Mouse (Mus musculus) ovary, postnatal 36 days (tissue): ENCODE data around the gene 6430548M08Rik.
A peak's percentile ranks its signal among the peaks of the same experiment; 100 is the strongest.

ENCODE experiments used
- DNase-seq: peaks from one replicate; pipeline ENCODE4 v3.0.0; 2022; ENCODE audit warnings: low spot score, mixed read lengths

The 6430548M08Rik gene

DNA sequence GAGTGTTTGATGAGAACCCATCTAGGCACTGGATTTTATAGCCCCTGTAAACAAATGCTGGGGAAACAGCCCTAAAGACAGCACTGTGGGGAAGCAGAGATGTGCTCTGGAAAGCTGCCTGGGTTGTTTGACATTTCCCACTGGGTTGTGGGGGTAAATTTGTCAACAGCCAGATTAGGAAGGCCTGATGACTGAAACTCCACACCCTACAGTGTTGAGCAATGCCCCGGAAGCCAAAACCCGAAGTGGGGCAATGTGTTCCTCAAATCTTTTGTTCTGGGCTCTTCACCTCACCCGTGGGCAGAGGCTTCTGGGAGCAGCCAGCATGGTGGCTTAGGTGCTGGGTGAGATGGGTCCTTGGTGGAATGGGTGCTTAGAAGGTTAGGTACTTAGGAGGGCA lies 4.8 kb upstream of the 6430548M08Rik start:
- no peak for DNase-seq

DNA sequence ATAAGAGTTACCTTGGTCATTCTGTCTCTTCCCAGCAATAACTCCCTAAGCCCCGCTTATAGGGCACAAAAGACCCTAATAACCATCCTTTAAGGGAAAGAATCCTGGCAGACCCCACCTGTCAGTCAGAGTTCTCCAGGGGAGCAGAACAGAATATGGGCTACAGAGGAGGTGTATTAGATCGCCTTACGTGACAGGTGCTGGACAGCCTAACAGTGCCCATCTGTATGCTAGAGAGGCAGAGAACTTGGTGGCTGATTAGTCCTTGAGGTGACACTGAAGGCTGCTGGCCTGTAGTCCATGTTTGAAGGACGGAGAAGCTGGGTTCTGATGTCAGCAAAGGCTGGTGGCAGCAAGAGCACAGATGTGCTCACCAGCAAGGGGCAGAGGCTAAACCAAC lies 3.0 kb upstream of the 6430548M08Rik start:
- no peak for DNase-seq

DNA sequence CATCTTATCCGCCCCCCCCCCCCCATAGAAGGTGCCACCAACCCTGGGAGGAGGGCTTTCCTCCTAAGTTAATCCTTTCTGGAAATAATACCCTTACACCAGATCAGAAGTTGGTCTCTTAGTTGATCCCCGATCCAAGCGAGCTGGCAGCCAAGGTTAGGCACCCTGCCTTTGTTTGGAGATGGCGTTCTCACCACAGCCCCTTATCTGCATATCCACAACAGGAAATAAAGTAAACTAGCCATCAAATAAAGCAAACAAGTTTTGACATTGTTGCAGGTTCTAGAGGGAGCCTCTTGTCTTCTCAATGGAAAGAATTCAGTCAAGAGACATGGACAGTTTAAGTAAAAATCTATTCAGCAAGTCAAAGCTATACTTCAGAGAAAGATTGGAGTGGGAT lies 2.6 kb upstream of the 6430548M08Rik start:
- DNase-seq, result no peak

DNA sequence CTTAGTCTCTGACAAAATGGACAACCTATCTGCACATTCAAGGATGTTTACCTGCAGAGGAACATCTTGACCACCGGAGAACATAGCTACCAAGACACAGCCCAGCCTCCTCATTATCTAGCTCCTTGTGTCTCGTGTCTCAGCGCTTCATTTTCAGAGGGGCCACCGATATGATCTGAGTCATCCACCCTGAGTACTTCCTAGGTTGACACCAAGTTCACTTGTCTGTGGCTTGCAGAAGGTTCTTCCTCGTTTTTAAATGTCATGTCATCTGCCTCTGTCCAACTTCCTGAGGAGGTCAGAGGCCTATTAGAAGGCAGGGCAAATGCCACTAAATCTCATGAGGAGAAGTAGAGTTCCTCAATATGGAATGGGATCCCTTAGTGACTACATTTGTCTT lies 1.4 kb upstream of the 6430548M08Rik start:
- no peak for DNase-seq

DNA sequence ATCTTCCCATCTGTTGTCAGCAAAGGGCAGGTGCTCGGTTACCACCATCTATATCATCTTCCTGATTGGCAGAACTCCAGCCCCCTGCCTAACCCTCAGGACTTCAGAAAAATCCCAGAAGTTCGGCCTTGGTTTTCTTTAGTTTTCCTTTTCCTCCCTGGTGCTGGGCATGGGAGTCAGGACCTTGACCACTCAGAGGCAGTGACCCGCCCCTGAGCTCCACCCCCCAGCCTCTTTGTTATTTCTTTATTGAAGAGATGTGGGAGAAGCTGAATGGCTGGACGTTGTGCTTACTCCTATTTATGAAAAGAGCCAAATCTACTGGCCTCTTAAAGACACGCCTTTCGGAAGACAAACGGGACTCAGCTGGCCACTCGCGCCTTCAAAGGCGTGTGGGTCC lies 646 bp upstream of the 6430548M08Rik start:
- DNase-seq, result peak; percentile 54

DNA sequence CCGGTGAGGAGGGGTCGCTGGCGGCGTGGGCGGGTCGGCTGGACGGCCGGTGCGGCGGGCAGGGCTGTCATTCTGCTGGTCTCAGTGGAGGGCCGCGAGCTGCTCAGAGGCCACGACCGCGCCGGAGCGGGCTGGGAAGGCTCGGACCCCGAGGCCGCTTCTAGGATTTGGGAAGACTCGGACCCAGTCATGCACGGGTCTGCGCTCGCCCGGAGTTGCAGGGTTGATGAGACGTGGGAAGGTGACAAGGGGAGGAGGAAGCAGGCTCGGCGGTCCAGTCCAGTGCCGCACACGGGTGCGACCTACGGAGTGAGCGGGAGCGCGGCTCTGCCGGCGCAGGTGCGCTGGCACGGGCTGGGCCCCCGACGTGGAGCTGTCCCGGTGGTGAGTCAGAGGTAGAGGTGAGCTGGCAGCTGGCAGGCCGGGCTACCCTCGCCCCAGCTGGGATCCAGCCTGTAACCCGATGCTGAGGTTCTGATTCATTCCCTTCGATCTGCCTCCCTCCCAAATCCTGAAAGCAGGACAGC lies 426 bp downstream of the 6430548M08Rik start:
- no peak for DNase-seq

DNA sequence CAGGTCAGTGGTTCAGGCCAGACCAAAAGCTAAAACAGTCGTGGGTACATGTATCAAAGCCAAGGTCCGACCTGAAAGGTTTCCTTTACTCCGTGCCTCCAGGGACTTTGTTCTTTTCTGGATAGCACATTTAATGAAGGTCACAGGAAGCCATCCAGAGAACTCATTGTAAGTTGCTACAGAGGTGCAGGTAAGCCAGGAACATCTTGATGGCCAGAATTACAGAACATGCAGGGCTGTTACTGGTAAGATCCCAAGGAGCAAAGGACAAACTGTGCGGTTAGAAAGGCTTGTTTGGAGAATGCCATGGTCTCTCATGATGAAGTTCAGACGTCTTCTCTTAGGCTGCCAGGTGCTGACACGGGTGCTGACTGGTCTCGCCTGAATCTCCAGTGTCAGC lies 2.6 kb downstream of the 6430548M08Rik start:
- no peak for DNase-seq

DNA sequence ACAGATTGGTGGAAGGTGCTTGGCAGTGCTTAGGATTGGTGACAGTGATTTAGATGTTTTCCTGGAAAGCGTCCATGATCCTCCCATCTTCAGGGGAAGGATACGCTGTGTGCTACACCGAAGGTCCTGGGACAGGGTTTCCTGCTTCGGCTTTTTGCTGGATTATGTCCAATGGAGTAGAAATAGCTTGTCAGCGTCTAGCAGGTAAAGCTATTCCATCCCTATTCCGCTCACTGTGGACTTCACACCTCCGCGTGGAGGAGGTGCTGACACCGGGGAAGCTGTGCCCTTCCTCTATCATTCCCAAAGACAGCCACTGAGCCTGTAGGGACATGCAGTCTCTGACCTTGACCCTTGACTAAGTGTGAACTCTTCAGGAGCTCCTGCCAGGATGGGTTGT lies 4.2 kb downstream of the 6430548M08Rik start:
- no peak for DNase-seq

DNA sequence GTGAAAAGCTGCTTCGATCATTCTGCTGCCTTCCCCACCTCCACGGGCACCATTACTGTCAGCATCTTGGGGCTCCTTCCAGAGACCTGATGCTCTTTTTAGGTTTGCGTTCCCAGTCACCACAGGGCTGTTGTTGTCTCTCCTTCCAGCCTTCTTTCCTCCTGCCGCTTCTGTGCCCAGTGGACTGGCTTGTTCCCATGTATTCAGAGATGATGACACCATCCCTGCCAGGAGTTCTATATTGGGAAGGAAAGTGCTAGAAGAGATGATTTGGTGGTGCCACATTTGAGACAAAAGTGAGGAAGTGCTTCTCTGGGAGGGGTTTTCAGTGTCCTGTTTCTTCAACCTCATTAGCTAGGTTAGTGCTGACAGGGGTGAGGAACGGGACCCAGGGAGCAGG lies 4.9 kb downstream of the 6430548M08Rik start:
- no peak for DNase-seq

DNA sequence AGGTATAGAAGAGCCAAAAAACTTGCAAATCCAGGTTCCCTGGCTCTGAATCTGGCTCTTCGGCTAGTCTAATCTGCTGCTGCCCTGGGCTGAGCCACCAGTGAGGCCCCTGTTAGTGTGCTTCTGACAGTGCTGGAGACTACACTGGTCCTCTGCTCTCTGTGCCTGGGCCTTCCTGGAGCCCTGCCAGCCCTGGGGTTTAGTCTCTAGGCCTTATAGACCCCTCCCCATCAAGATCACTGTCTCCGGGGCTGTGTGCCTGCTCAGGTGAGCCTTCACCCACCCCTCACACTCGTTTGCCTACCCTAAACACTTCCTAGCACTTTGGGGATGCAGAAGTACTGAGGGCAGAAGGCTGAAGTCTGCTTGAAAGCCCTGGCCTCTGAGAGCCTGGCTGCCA lies 5.5 kb downstream of the 6430548M08Rik start:
- DNase-seq, result no peak

DNA sequence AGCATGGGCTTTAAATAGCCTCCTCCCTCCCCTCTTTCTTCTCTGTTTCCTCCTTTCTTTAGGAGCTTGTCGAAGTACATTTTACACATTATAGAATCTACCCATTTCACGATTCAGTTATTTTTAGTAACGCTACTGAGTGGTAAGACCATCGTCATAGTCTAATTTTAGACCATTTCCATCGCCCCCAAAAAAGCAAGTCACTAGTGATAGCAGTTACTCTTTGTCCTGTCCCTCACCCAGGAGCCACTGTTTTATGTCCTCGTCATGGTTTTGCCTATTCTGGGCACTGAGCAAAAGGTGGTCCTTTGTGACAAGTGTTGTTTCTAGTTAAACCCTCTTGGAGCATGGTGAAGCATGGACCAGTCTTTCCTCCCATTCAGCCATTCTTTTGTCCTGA lies 6.0 kb downstream of the 6430548M08Rik start:
- no peak for DNase-seq

DNA sequence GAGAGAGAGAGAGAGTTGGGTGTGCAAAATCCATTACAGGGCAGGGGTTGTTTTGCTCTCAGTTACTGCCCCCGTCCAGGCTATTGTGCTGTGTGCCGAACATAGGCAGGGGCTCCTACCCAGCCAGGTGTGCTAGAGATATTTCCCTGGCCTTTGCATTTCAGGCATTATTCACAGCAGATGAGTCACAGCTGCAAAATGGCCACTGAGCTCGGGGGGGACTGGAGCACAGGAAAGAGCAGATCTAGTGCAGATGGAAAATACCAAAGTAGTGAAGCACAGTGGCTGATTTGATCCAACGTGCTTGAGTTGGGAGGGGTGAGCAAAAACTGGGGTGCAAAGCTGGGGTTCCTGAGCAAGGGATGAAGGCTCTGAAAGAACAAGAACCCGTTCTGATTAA lies 7.0 kb downstream of the 6430548M08Rik start:
- DNase-seq, result no peak

DNA sequence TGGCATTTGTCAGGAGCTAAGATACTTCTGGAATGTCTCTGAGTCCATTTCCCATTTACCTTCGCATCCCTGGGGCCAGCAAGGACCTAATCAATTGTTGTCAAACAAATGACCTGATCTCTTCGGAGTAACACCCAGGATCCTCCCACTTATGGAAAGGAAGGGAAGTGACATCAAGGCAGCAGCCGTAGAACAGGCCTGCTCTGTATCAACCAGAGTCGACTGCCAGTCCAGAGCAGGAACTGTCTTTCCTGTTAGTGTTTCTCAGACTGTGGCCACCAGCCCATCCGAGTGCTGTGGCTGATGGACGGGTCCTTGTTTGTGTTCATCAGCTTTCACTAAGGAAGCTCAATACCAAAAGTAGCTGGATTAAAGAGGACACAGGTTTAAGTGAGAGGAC lies 10.3 kb downstream of the 6430548M08Rik start:
- DNase-seq, result no peak

DNA sequence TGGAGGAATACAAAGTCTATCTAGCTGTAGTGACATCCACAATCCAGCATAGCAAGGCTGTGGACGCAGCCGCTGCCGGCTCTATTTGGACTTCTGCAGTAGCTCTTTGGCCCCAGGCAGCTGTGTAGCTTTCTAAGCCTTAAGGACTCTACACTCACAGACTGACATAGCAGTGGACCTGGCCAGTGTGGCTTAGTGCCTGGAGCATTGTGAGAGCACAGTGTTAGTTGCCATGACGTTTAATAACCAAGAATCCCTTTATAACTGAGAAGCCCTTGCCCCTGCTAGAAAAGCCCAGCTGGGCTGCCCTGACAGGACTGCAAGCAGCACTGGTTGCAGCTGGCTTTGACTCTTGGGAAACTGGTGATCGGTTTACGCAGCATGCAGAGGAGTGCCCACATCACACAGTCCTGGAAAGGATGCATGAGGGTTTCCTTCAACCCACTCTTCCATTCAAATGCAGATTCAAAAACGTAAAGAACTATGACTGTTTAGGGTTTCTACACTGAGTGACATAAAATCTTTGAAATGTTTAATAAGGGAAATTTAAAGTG lies 11.0 kb downstream of the 6430548M08Rik start:
- DNase-seq, result no peak

DNA sequence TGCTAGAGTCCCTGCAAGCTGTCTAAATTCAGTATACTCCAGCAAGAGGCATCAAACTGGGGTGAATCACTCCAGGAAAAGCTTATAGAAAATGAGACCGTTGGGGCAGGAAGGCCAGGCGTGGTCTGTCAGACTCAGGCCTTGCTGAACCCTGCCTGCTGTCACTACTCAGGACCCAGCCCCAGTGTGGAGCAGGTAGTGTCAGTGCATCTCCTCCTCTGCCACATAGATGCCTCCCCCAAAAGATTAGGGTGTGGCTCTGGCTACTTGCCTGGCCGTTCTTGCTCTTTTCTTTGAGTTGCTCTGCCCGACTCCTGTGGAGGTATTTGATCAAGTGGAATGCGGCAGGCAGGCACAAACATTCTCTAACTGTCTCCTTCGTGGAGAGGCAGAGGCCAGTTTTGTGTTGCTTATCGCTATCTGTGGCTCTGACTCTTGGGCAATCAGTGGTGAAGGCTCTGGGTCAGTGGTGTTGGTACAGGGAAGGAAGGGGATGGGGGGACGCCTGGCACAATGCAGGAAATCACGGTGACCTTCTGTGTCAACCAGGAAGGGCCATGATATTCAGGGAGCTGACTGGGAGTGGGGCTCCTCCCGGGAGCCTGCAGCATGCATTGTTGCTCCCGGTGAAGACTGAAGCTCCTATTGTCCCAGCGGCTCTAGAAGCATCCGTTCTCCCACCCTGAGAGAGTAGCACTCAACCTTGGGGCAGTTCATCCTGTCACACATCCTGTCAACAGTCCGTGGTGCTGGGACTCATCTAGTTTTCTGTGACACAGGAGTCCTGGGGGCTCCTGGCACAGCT lies 12.6 kb downstream of the 6430548M08Rik start:
- DNase-seq, result no peak

DNA sequence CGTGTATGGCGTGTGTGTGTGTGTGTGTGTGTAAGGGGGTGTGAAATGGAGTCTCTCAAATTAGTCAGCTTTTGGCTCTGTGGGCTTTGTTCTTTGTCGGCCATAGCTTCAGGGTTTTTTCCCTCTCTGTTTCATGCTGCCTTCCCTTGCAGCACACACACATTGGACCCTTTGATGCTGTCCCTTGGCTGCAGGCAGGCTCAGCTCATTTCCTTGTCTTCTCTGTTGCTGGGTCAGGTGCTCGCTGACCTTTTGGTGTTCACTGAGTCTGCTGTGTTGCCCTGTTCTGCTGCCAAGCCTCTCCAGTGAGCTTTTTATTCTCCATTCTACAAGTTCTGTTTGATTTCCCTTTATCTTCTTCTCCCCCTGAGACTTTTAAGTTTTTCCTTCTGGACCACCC lies 15.6 kb downstream of the 6430548M08Rik start:
- DNase-seq, result no peak

DNA sequence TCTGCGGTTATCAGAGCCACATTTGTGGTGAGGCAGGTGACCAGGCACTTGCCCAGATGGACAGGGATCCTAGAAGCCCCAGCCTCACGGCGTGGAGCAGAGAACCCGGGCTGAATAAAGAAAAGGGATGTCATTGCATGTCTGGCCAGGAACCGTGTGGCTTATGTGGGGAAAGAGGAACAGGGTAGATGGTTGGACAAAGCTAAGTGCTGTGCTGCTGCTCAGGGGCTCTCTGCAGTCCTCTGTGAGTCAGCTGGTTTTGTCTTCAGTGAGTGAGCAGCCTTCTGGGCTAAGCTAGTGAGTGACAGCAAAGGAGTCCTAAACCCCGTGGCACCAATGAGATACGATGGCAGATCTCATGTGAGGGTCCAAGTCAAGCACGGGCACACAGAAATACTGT lies 17.2 kb downstream of the 6430548M08Rik start:
- no peak for DNase-seq

DNA sequence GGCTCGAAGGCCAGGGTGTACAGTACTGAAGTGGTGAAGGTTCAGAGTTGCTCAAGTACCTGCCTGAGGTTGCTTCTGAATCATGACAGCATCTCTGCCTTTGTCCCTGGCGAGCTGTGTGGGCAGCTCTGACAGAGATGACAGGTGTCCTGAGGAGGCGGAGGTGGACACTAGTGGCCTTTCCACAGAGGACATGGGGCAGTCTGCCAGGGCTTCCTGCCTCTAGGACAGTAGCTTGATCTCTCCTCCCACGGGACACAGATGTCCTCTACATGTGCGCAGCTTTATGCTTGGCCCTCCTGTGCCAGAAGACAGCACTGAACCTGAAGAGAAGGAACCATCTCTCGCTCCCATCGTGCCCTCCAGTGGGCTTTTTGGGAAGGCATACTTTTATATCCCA lies 19.2 kb downstream of the 6430548M08Rik start:
- no peak for DNase-seq

DNA sequence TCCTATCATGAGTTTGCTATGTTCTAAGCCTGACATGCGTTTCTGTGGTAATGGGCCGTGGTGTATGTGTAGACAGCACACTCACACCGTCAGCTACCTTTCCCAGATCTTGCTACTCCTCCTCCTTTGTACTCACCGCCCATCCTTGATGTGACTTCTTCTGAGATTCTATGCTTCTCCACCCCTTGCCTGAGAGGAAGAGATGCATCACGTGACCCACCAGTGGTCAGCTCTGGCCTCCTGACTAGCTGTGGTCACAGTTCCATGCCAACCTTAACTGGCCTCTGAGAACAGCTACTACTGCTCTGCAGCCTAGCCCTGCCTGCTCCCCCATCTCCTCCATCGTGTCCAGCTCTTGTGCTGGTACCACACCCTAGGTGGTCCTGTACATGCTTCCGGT lies 21.7 kb downstream of the 6430548M08Rik start:
- no peak for DNase-seq

DNA sequence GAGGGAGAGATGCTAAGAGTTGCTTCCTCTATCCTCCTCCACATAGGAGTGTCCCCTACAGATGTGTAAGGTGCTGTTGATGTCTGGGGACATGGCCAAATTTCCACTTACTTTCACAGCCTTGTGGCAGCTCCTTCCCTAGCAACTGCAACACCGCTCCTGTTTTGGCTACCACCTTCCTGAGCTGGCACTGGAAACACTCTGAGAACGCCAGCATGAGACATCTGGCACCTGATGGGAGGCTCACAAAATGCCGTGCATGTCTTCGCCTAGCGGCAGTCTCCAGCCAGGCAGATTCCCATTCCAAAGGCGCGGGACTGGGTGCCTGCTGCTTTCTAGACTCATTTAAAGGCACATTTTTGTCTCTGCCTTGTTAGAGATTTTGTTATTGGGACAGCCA lies 22.7 kb downstream of the 6430548M08Rik start:
- DNase-seq, result no peak

DNA sequence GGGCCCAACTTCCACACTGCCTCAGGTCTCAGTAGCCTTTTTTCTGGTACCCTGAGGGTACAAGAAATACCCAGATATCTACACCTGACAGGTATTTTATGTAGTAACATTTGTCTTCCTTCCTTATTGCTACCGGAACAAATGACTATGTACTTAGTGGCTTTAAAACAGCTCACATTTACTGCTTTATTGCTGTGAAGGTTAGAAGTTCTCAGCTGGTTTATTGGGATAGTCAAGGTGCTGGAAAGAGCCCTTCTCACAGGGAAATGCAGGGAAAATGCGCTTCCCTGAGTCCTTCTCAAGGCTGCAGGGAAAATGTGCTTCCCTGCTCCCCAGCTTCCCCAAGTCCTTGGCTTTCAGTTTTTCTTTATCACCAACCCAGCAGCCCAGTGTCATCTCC lies 25.0 kb downstream of the 6430548M08Rik start:
- DNase-seq, result no peak

DNA sequence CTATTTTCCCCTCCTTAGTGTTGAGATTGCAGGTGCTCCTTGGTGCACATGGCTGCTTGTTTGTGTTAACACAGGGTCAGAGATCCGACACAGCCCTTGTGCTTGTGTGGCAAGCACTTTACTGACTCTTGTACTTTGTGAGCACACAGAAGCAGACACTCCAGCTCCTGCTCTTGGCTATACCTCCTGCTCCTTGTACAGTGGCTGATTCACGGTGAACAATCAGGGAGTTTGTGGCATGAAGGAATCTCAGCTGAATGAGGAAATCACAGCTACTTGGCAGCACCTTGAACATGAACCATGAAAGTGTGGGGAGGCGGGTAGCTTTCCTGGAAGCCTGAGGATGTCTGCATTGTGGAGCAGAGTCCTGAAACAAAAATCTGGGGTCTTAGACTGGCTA lies 26.8 kb downstream of the 6430548M08Rik start:
- no peak for DNase-seq

DNA sequence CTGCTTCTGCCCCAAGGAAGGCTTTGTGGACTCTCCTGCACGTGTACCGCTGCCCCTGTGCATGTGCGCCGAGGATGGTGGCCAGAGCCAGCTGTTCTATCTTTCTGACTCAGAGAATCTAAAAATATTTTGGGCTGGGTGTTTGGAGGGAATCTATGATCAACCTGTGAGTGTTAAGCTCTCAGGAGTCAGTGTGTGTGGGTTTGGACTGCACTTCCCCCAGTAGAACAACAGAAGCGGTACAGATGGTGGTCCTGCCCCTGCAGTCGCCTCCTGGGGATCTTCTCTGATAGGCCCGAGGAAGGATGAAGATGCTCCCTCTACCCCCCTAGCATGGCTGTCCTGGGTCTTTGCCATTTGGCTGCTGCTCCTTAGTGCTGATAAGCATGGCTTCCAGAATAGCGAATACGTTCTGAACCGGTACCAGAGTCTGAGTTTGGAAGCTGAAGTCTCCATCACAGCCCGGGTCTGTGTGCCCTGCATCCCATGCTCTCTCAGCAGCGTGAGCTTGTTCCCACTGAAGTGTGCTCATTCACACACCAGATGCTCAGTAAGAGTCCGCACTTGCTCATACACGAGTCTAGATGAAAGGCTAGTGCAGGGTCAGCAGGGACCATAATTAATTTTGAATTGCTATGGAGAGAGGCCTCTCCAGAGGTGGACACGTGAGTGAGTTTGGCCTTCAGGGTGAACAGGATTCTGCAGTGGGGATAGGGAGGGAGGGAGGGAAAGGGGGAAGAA lies 30.1 kb downstream of the 6430548M08Rik start:
- no peak for DNase-seq
